Mouse (Mus musculus): ENCODE data around the gene Rrad.

- TF ChIP-seq CTCF (IDR thresholded peaks at IDR 0.05) (no peak), POLR2A (IDR thresholded peaks at IDR 0.05; ENCODE audit: insufficient read depth, low read depth, low read length) (no peak)
Observed at GRCm38 (mm10) chr8:104597656-104598055, 33.5 kb downstream of the Rrad start.
